Mouse (Mus musculus) left cerebral cortex, adult 2 months (tissue): ENCODE measurements around the gene Yeats2. TPM values are rescaled to one million over a fixed set of nuclear protein-coding genes. Genes with fewer than 3 reads are reported as not detected.

Experiments
- DNase-seq, 2 experiments: peaks; one replicate each; pipeline ENCODE4 v3.0.0; 2021 to 2022; ENCODE audit warnings: low spot score in 2 of 2, mixed read lengths in 1 of 2; ENCODE audit errors: extremely low spot score in 1 of 2
- H3K27ac ChIP-seq: fragments of 200-600 bp; 2 replicates; pipeline ENCODE4 v1.8.1; 2022
- H3K4me3 ChIP-seq: fragments of 200-600 bp; 2 replicates; pipeline ENCODE4 v1.8.1; 2022
- CTCF ChIP-seq: fragments of 200-600 bp; IDR thresholded peaks from 2 replicates; pipeline ENCODE4 v1.8.1; 2022; ENCODE audit warnings: antibody characterized with exemption, mild to moderate bottlenecking, moderate library complexity
- intact Hi-C: fragments of 180-260 bp; cut with DNase I; formaldehyde crosslinking; loops from one replicate; pipeline ENCODE4 v1.15.1; 2025
- total RNA-seq, 2 experiments: library from RNA; stranded (reverse); gene quantifications; 2 replicates each; pipeline ENCODE4 v1.2.3; 2021

Yeats2 gene
- total RNA-seq, 2 experiments from 2014 or later: 42.7 to 42.8 TPM

GRCm38 (mm10) chr16:20196962-20197361 lies 56.1 kb downstream of the Yeats2 start:
- intact Hi-C loops: no loop called here

DNA sequence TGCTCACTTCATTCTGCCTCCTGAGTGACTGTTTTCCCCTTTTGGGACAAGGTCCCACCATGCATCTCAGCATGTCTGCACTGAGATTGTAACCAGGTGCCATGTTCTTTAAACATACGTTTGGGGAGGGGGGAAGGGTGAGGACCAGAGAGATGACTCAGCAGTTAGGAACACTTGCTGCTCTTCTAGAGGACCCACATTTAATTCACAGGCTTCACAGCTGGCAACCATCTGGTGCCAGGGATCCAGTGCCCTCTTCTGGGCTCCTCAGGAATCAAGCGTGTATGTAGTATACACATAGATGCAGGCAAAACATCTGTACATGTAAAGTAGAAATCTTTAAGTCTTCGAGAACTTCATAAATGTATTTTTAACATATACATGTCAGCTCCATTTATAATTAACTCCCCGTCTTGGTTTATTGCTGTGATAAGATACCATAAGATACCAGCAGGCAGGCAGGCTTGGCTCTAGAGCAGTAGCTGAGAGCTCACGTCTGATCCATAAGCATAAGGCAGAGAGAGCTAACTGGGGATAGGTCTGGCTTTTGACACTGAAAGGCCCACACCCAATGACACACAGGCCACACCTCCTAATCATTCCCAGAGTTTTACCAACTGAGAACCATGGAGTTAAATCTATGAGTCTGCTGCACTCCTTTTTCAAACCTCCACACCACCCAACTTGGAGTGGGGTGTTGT lies 58.8 kb downstream of the Yeats2 start:
- Histone ChIP-seq H3K27ac (no peak overlapping the region), H3K4me3 (no peak overlapping the region)
- intact Hi-C loops: no loop called here
- TF ChIP-seq CTCF: no peak; the same call in none of the 2 replicates
- DNase-seq: no peak

More at GRCm38 (mm10) chr16:20196962-20197361, 56.1 kb downstream of the Yeats2 start:
- no peak for DNase-seq
- TF ChIP-seq CTCF: no peak
- Histone ChIP-seq H3K4me3 (no peak overlapping the region), H3K27ac (no peak overlapping the region; the same call in 1 of the 2 replicates)

- DNase-seq: peak in 1 of 2 experiments; percentile 43
- Histone ChIP-seq H3K4me3 (no peak overlapping the region), H3K27ac (no peak overlapping the region)
- intact Hi-C loops: loop anchor here (1.0 kb wide), 1 partner anchor 89 kb away; the partner anchor contains the start of gene Parl
- TF ChIP-seq CTCF: peak; percentile 84
Observed at GRCm38 (mm10) chr16:20213591-20214226, 72.8 kb downstream of the Yeats2 start.

- no peak overlapping the region for H3K27ac ChIP-seq
- TF ChIP-seq CTCF: no peak
- DNase-seq: no peak
- intact Hi-C loops: no loop called here
- no peak overlapping the region for H3K4me3 ChIP-seq
Observed at GRCm38 (mm10) chr16:20222726-20223125, 81.9 kb downstream of the Yeats2 start.

DNA sequence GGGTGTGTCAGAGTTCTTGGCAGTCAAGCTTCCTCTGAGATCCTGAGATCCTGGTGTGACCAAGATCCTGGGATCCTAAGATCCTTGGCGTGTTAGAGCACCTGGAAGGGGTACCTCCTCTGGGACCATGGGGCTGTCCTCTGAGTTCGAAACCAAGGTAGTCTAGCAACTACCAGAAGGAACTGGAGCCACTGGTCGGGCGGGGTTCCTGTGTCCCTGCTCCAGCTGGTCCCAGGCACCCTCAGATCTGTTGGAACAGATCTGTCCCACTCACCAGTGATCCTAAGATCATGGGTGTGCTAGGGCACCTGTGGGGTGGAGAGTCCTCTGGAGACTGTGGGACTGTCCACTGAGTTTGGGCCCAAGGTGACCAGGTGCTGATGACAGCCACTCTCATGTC lies 85.8 kb downstream of the Yeats2 start:
- DNase-seq: no peak
- no peak overlapping the region for H3K4me3 ChIP-seq
- TF ChIP-seq CTCF: no peak
- no peak overlapping the region for H3K27ac ChIP-seq
- intact Hi-C loops: no loop called here

GRCm38 (mm10) chr16:20227504-20227903 lies 86.6 kb downstream of the Yeats2 start:
- Histone ChIP-seq H3K27ac (no peak overlapping the region), H3K4me3 (no peak overlapping the region)
- TF ChIP-seq CTCF: peak; percentile 44
- intact Hi-C loops: no loop called here
- no peak for DNase-seq

DNA sequence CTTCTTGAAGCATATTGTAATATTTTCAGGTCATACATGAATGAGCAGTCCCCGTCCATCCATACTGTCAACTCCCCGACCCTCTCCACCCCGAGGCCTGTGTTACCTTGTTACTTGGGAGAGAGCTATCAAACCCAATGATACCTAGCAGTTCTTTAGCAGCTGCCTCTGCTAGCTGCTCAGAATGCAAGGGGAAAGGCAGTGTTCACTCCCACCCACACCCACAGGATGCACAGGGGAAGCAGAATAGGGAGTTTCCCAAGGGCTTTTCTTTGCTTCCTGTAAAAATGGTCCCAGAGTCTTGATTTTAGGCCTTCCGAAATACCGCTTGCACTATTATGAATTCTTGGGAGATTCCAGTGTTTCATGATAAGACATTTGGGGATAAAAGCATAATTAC lies 87.3 kb downstream of the Yeats2 start:
- Histone ChIP-seq H3K4me3 (no peak overlapping the region), H3K27ac (no peak overlapping the region)
- DNase-seq: no peak
- TF ChIP-seq CTCF: no peak
- intact Hi-C loops: no loop called here

DNA sequence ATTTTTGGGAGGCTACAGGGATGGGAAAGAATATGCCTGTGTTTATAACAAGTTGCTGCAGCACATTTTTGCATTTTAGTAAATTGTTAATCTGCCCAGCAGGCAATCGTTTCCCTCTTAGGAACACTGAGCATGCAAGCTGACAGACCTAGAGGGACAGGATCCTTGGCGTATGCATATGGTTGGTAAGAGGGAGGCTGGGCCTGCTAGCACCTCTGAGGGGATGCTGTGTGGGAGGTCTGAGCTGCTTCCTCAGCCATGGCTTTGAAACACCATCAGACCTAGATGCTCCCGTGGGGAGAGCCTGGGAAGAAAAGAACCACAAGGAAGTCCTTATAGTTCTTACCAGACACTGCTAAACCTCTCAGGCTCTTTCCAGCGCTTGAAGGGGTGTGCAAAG lies 93.5 kb downstream of the Yeats2 start:
- intact Hi-C loops: no loop called here
- Histone ChIP-seq H3K4me3 (no peak overlapping the region), H3K27ac (peak overlapping the region; percentile 65)
- no peak for DNase-seq
- TF ChIP-seq CTCF: no peak

- Histone ChIP-seq H3K27ac (peak overlapping the region; percentile 82), H3K4me3 (no peak overlapping the region)
- DNase-seq: no peak
- no peak for TF ChIP-seq CTCF
- intact Hi-C loops: no loop called here
Observed at GRCm38 (mm10) chr16:20237426-20237825, 96.6 kb downstream of the Yeats2 start.

GRCm38 (mm10) chr16:20238646-20239045 lies 97.8 kb downstream of the Yeats2 start:
- intact Hi-C loops: no loop called here
- DNase-seq: no peak
- Histone ChIP-seq H3K27ac (peak overlapping the region; percentile 89), H3K4me3 (no peak overlapping the region)
- no peak for TF ChIP-seq CTCF

- intact Hi-C loops: loop anchor here (5.0 kb wide), 1 partner anchor 37 kb away; no protein-coding TSS in a partner anchor
- peak; percentile 71 to 75 for DNase-seq
- Histone ChIP-seq H3K27ac (peak within 1 kb of the TSS; percentile 89), H3K4me3 (peak within 1 kb of the TSS; percentile 89)
- TF ChIP-seq CTCF: no peak
Observed at GRCm38 (mm10) chr16:20240468-20241414, 99.9 kb downstream of the Yeats2 start, which contains the start of gene Map6d1. TSS of gene Map6d1 (minus strand) at chr16:20241358.

GRCm38 (mm10) chr16:20247103-20247502 lies 106.2 kb downstream of the Yeats2 start:
- no peak for TF ChIP-seq CTCF
- Histone ChIP-seq H3K27ac (no peak overlapping the region), H3K4me3 (no peak overlapping the region)
- DNase-seq: no peak
- intact Hi-C loops: no loop called here
